Mouse (Mus musculus): ENCODE data around the gene Tspear. TPM values are rescaled to one million over a fixed set of nuclear protein-coding genes. Genes with fewer than 3 reads are reported as not detected.

The Tspear gene
- polyA plus RNA-seq, 1 experiment from 2014 or later = 0.67 TPM

- no peaks in the 10 kb centered on the region for H3K36me3 ChIP-seq (ENCODE audit: control insufficient read depth, insufficient read depth, low read length)
- no peak for DNase-seq (ENCODE audit: low spot score)
- ATAC-seq (ENCODE audit: low FRiP score, low TSS enrichment) = no peak
- no peaks in the 10 kb centered on the region for H3K4me1 ChIP-seq (replicated peaks; ENCODE audit: control insufficient read depth, insufficient read depth)
- no peaks in the 10 kb centered on the region for H3K9me3 ChIP-seq (ENCODE audit: control insufficient read depth, low read length)
- no peak overlapping the region for H3K27ac ChIP-seq (replicated peaks)
- TF ChIP-seq CTCF (IDR thresholded peaks at IDR 0.05; ENCODE audit: low read depth) (no peak), EP300 (optimal IDR thresholded peaks at IDR 0.05) (no peak)
- H3K27me3 ChIP-seq (ENCODE audit: control insufficient read depth, insufficient read depth, low read length) = no peaks in the 10 kb centered on the region
- 42% methylated on average over 4 of the region's 4 CpGs for WGBS
- no peak overlapping the region for H3K4me3 ChIP-seq (ENCODE audit: low read depth, low read length)
- H3K4me2 ChIP-seq (replicated peaks; ENCODE audit: low read depth) = no peak overlapping the region
- no peak overlapping the region for H3K9ac ChIP-seq (ENCODE audit: low read length)
Observed at GRCm38 (mm10) chr10:77819203-77819602, 132.8 kb downstream of the Tspear start.

GRCm38 (mm10) chr10:77826951-77827350, 140.6 kb downstream of the Tspear start, which contains the start of gene Krtap10-4:
Gene Krtap10-4 (minus strand): TSS chr10:77827095.
- H3K4me2 ChIP-seq (replicated peaks; ENCODE audit: low read depth) = no peak within 1 kb of the TSS
- peak; percentile 29; the same call in 1 of the 2 replicates for ATAC-seq (ENCODE audit: low FRiP score, low TSS enrichment)
- H3K9me3 ChIP-seq (ENCODE audit: control insufficient read depth, low read length) = no peaks in the 10 kb centered on the region
- no peaks in the 10 kb centered on the region for H3K4me1 ChIP-seq (replicated peaks; ENCODE audit: control insufficient read depth, insufficient read depth)
- no peak within 1 kb of the TSS for H3K27ac ChIP-seq (replicated peaks)
- H3K9ac ChIP-seq (ENCODE audit: low read length) = no peak within 1 kb of the TSS
- no peak for DNase-seq (ENCODE audit: low spot score)
- H3K36me3 ChIP-seq (ENCODE audit: control insufficient read depth, insufficient read depth, low read length) = no peaks in the 10 kb centered on the region
- H3K27me3 ChIP-seq (ENCODE audit: control insufficient read depth, insufficient read depth, low read length) = no peaks in the 10 kb centered on the region
- no peak within 1 kb of the TSS for H3K4me3 ChIP-seq (ENCODE audit: low read depth, low read length)
- 50% methylated on average over 6 of the region's 6 CpGs for WGBS
- TF ChIP-seq EP300 (optimal IDR thresholded peaks at IDR 0.05) (no peak), CTCF (IDR thresholded peaks at IDR 0.05; ENCODE audit: low read depth) (no peak)

GRCm38 (mm10) chr10:77835647-77836046, 149.3 kb downstream of the Tspear start, which contains the start of gene Krtap10-10:
Gene Krtap10-10 (plus strand): TSS chr10:77835947.
- 76% methylated on average over 9 of the region's 9 CpGs for WGBS
- H3K4me2 ChIP-seq (replicated peaks; ENCODE audit: low read depth) = no peak within 1 kb of the TSS

GRCm38 (mm10) chr10:77839006-77839405, 152.6 kb downstream of the Tspear start:
- no peak overlapping the region for H3K27ac ChIP-seq (replicated peaks)
- H3K9ac ChIP-seq (ENCODE audit: low read length) = no peak overlapping the region
- no peaks in the 10 kb centered on the region for H3K27me3 ChIP-seq (ENCODE audit: control insufficient read depth, insufficient read depth, low read length)
- TF ChIP-seq EP300 (optimal IDR thresholded peaks at IDR 0.05) (no peak), CTCF (IDR thresholded peaks at IDR 0.05; ENCODE audit: low read depth) (no peak)
- H3K4me2 ChIP-seq (replicated peaks; ENCODE audit: low read depth) = no peak overlapping the region
- H3K4me3 ChIP-seq (ENCODE audit: low read depth, low read length) = no peak overlapping the region
- 72% methylated on average over 6 of the region's 6 CpGs for WGBS
- ATAC-seq (ENCODE audit: low FRiP score, low TSS enrichment) (no peak), DNase-seq (ENCODE audit: low spot score) (no peak)
- no peaks in the 10 kb centered on the region for H3K36me3 ChIP-seq (ENCODE audit: control insufficient read depth, insufficient read depth, low read length)
- H3K9me3 ChIP-seq (ENCODE audit: control insufficient read depth, low read length) = no peaks in the 10 kb centered on the region
- no peaks in the 10 kb centered on the region for H3K4me1 ChIP-seq (replicated peaks; ENCODE audit: control insufficient read depth, insufficient read depth)

More at GRCm38 (mm10) chr10:77835647-77836046, 149.3 kb downstream of the Tspear start, which contains the start of gene Krtap10-10:
- TF ChIP-seq EP300 (optimal IDR thresholded peaks at IDR 0.05) (no peak), CTCF (IDR thresholded peaks at IDR 0.05; ENCODE audit: low read depth) (no peak)
- Histone ChIP-seq H3K9me3 (ENCODE audit: control insufficient read depth, low read length) (no peaks in the 10 kb centered on the region), H3K4me3 (ENCODE audit: low read depth, low read length) (no peak within 1 kb of the TSS), H3K9ac (ENCODE audit: low read length) (no peak within 1 kb of the TSS), H3K27me3 (ENCODE audit: control insufficient read depth, insufficient read depth, low read length) (no peaks in the 10 kb centered on the region), H3K27ac (replicated peaks) (no peak within 1 kb of the TSS), H3K36me3 (ENCODE audit: control insufficient read depth, insufficient read depth, low read length) (no peaks in the 10 kb centered on the region), H3K4me1 (replicated peaks; ENCODE audit: control insufficient read depth, insufficient read depth) (no peaks in the 10 kb centered on the region)
- ATAC-seq (ENCODE audit: low FRiP score, low TSS enrichment) = no peak
- no peak for DNase-seq (ENCODE audit: low spot score)

- DNase-seq (ENCODE audit: low spot score) = no peak
- no peak for ATAC-seq (ENCODE audit: low FRiP score, low TSS enrichment)
- Histone ChIP-seq H3K4me2 (replicated peaks; ENCODE audit: low read depth) (no peak within 1 kb of the TSS), H3K4me3 (ENCODE audit: low read depth, low read length) (no peak within 1 kb of the TSS), H3K9me3 (ENCODE audit: control insufficient read depth, low read length) (no peaks in the 10 kb centered on the region), H3K9ac (ENCODE audit: low read length) (no peak within 1 kb of the TSS; the same call in 1 of the 2 replicates), H3K36me3 (ENCODE audit: control insufficient read depth, insufficient read depth, low read length) (no peaks in the 10 kb centered on the region), H3K27ac (replicated peaks) (no peak within 1 kb of the TSS), H3K27me3 (ENCODE audit: control insufficient read depth, insufficient read depth, low read length) (no peaks in the 10 kb centered on the region), H3K4me1 (replicated peaks; ENCODE audit: control insufficient read depth, insufficient read depth) (no peaks in the 10 kb centered on the region)
- TF ChIP-seq CTCF (IDR thresholded peaks at IDR 0.05; ENCODE audit: low read depth) (no peak), EP300 (optimal IDR thresholded peaks at IDR 0.05) (no peak)
- 46% methylated on average over 2 of the region's 3 CpGs for WGBS
Observed at GRCm38 (mm10) chr10:77846503-77846902, 160.1 kb downstream of the Tspear start, which contains the start of gene Gm36176. Gene Gm36176 (plus strand): TSS chr10:77846803.

- Histone ChIP-seq H3K27me3 (ENCODE audit: control insufficient read depth, insufficient read depth, low read length) (no peaks in the 10 kb centered on the region), H3K4me1 (replicated peaks; ENCODE audit: control insufficient read depth, insufficient read depth) (no peaks in the 10 kb centered on the region), H3K27ac (replicated peaks) (no peak overlapping the region), H3K36me3 (ENCODE audit: control insufficient read depth, insufficient read depth, low read length) (no peaks in the 10 kb centered on the region), H3K4me3 (ENCODE audit: low read depth, low read length) (no peak overlapping the region), H3K4me2 (replicated peaks; ENCODE audit: low read depth) (no peak overlapping the region), H3K9me3 (ENCODE audit: control insufficient read depth, low read length) (no peaks in the 10 kb centered on the region), H3K9ac (ENCODE audit: low read length) (no peak overlapping the region; the same call in 1 of the 2 replicates)
- DNase-seq (ENCODE audit: low spot score) = no peak
- no peak for ATAC-seq (ENCODE audit: low FRiP score, low TSS enrichment)
- no peak for TF ChIP-seq CTCF (IDR thresholded peaks at IDR 0.05; ENCODE audit: low read depth)
- TF ChIP-seq EP300 (optimal IDR thresholded peaks at IDR 0.05) = no peak
- 18% methylated on average over 2 of the region's 2 CpGs for WGBS
Observed at GRCm38 (mm10) chr10:77846961-77847360, 160.6 kb downstream of the Tspear start.

Data from stomach, postnatal 0 days (tissue).